Mouse (Mus musculus): Measurements from ENCODE around the gene Nol9.
A peak's percentile ranks its signal among the peaks of the same experiment; 100 is the strongest.

The Nol9 gene

DNA sequence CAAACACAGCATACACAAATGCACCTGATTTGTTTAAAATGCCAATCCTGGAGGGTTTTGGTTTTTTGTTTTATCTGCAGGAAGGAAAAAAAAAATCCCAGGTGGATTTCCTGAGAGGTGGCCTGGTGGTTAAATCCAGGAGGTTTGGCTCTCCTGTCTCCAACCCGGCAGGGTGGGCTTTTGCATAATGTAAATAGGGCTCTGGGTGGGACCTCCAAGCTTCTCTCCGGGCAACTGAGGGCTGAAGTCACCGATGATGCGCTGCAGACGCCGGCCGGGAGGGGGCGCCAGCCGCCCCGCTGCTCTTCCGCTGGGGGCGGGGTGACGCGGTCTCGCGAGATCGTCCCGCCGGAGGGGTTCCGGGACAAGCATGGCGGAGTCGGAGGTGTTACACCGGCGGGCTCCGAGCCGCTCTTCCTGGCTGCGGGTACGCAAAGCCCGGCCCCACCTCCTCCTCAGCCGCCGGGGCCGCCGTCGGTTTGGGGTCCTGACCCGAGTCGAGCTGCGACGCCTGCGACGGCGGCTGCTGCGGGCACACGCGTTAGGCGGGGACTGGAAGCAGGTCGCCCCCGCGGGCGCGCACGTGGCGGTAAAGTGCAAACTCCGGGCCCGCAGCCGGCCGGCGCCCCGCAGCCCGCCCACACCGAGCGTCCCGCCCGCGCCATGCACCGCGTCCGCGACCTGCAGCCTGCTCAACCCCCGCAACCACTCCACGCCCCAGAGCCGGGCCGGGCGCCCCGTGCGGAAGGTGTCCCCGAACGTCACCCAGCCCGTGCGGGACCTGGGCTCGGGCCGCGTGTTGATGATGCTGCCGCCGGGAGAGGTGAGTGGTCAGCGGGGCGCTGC is at the start of gene Nol9:
TSS of gene Nol9 (plus strand) at position 337 of the 846 bp plus-strand sequence.
- peak; percentile 93 for DNase-seq (ENCODE audit: low spot score)

DNA sequence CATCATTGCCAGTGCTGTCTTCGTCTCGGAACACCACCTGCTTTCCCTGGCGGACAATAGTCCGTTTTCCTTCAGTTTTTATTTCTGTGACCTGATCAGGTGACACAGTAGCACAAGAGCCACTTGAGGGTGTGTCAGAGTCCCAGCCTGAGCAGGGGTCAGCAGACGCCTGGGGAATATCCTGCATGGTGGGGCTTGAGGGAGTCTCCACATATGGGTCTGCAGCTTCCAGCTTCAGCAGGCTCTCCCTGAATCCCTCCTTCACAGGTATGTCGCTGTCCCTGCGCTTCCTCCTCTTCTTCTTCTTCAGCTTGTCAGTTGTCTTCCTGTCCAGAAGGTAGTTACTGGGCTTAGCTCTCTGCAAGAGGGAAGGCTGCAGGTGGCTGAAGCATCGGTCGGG is 47.0 kb upstream of the Nol9 start:
- no peak for DNase-seq (ENCODE audit: low spot score)

DNA sequence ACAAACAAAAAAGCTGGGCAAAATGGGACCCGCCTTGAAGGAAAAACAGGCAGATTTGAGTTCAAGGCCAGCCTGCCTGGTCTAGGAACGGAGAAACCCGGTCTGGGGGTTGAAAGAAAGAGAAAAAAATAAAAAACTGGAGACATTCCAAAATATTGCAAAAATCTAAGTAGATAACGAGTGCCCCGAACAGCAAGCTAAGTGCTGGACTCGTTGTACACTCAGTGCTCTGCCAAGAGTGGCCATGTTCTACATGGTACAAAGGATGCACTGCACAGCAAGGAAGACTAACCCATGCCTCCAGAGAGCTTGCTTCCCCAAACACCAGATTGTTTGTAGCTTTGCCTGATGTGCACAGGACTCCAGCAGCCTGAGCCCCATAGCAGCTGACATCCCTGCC is 46.1 kb upstream of the Nol9 start:
- no peak for DNase-seq (ENCODE audit: low spot score)

- DNase-seq (ENCODE audit: low spot score): no peak
Measured at GRCm38 (mm10) chr4:151994228-151995171, 44.6 kb upstream of the Nol9 start.

DNA sequence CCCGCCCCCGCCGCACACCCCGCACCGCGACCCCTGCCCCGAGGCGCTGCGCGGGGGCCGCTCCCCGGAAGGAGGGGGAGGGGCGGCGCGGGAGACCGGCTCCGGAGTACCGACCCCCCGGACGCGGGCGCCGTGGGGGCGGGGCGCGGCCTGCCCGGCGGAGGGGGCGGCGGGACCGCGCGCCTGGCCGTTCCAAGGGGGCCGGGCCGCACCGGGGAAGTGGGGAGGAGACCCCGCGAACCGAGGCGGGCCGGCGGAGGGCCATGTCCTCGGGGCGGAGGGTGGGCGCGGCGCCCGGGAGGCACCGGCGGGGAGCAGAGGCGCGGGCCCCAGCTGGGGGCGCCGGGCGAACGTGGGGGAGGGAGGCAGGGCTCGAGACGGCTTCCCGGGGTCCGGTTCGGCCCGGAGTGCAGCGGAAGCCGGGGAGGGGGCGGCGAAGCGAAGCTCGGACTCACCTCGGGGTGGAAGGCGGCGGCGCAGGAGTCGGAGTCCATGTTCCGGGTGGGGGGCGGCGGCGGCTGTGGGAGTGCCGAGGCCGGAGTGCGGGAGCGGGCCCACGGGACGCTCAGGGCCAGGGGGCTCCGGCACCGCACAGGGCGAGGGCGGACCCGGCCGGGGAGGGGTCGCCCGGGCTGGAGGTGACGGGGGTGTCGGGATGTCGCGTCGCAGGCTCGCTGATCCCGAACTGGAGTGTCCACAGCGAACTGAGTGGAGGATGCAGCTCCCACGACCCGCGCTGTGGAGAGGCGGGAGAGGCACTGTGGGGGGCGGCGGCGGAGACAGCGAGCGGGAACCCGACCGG is 43.5 kb upstream of the Nol9 start:
- peak; percentile 48 for DNase-seq (ENCODE audit: low spot score)

DNA sequence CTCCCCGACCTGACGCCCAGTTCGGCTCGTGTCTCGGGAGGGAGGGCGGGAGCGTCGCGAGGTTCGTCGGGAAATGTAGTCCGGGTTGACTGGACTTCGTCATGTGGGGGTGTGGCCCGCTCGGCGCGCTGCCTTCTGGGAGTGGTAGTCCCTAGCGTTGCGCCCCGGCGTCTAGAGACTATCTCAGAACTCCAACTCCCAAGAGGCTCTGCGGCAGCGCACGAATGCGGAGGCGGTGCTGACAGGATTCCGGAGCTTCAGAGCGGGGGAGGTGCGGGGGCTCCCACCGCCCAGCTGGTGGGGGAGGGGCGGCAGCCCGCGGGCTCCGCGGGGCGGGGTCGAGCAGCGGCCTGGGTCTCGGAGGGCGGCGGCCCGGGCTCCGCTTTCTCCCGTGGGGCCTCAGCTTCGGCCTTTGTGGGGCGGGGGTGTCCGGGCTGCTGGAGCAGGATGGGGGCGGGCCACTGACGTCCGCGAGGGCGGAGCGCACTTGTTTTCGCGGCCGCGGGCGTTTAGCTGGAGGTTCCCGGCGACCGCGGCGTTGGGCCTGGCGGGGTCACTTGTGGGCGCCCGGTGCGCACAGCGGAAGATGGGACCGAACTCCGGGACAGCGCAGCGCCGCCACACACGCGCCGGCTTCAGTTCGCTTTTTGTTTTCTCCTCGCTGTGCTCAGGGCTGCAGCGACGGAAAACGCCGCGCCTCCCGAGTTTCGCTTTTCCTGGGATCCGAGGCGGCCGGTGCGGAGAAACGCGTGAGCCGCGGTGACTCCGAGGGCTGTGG is 42.8 kb upstream of the Nol9 start, which contains the start of gene Phf13:
TSS of gene Phf13 (minus strand) at position 86 of the 778 bp plus-strand sequence.
- DNase-seq (ENCODE audit: low spot score): peak; percentile 99

- DNase-seq (ENCODE audit: low spot score): no peak
Measured at GRCm38 (mm10) chr4:151996951-151997222, 42.2 kb upstream of the Nol9 start.

- no peak for DNase-seq (ENCODE audit: low spot score)
Measured at GRCm38 (mm10) chr4:151997701-151998100, 41.4 kb upstream of the Nol9 start.

DNA sequence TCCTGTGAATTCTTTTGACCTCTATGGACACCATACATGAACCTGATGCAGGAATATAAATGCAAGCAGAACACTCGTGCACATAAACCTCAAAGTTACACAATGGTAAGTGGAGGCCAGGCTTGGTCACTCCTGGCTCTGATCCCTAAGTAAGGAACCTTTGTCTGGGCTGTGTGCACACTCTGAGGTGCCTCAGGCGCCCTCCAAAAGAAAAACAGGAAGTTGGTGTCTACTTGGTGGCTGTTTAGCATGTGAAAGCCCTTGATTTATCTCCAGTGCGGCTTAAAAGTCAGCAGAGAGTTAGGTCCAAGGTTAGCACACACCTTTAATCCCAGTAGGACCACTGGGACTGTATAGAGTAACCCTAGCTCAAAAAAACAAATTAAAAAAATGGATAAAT is 39.6 kb upstream of the Nol9 start:
- DNase-seq (ENCODE audit: low spot score): no peak

DNA sequence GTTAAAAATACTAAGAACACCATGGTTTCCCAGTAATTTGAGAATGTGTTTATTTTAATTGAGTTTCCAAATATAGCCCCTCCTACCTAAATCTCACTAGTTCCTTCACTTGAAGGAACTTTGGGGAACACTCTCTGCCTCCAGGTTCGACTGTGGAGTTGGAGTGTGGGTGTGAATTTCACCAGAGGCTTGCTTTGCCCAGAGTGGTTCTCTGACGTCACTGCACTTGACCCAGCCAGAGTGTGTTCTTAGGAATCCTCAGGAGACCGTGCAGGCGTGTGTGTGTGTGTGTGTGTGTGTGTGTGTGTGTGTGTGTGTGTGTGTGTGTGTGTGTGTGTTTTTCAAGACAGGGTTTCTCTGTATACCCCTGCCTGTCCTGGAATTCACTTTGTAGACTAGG is 38.2 kb upstream of the Nol9 start:
- DNase-seq (ENCODE audit: low spot score): no peak

- DNase-seq (ENCODE audit: low spot score): no peak
Measured at GRCm38 (mm10) chr4:152001335-152001734, 37.8 kb upstream of the Nol9 start.

DNA sequence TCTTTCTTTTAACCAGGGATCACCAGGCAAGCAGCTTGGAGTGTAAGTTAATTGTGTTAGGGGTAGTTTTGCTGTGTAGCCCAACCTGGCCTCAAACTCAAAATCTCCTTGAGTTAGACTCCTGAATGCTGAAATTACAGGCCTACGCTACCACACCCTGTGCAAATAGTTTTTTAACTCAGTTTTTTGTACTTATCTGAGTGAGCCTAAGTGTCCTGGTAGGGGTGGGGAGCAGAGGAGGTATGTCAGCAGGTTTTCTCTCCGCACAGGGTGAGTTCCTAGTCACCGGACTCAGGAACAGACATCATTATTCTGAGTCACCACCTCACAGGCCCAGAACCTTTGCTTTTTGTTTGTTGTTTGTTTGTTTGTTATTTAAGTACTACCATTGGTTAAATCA is 37.1 kb upstream of the Nol9 start:
- DNase-seq (ENCODE audit: low spot score): no peak

GRCm38 (mm10) chr4:152006137-152006536 is 33.0 kb upstream of the Nol9 start:
- no peak for DNase-seq (ENCODE audit: low spot score)

DNA sequence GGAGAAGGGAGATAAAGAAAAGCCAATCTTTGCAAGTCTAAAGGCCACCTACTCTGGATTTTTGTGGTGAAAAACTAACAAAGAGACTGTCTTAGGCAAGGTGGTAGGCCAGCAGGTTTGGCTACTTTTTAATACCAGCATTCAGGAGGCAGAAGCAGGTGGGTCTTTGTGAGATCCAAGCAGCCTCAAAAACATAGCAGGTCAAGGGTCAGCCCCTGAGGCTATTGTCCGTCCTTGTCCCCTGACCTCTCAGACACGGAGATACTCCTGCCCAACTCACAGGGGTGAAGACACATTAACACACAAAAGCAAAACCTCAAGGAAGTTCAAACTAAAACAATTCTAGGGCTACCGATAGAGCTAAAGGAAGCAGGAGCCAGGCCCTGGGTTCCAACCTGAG is 32.3 kb upstream of the Nol9 start:
- DNase-seq (ENCODE audit: low spot score): no peak

DNA sequence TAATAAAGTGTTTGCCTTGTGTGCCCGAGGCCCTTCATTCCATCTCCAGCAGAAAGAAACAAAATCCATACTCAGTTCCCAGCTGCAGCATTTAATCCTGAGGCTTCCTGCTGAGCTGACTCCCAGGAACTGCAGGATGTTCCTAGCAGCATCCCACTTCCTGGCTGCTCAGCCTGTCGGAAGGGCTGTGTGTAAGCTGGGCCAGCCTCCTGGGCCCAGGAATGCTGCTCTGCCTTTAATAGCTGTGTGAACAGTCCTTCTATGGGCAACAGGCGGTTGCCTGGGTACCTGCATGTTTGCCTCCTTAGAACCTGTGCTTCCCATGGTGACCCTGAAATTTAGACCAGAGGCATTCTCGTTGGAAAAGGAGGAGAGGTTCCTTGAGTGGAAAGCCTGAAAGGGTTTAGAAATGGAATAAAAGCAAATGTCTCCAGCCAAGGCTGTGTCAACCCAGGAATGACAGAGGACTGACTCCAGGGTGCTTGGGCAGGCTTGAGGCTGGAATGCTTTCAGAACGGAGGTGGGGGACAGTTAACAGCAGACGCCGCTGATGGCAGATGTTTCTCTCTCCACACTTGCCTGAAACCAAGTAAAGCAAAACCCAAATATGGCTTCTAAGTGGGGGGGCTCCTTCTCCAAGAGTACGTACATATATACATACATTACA is 31.5 kb upstream of the Nol9 start:
- peak; percentile 46 for DNase-seq (ENCODE audit: low spot score)

- DNase-seq (ENCODE audit: low spot score): no peak
Measured at GRCm38 (mm10) chr4:152008148-152008500, 31.0 kb upstream of the Nol9 start.

- DNase-seq (ENCODE audit: low spot score): peak; percentile 96
Measured at GRCm38 (mm10) chr4:152008622-152009075, 30.5 kb upstream of the Nol9 start, which contains the start of gene Klhl21. Gene Klhl21, plus strand, starts transcription at chr4:152008803.

GRCm38 (mm10) chr4:152009076-152010051 is 29.8 kb upstream of the Nol9 start:
- peak; percentile 71 for DNase-seq (ENCODE audit: low spot score)

DNA sequence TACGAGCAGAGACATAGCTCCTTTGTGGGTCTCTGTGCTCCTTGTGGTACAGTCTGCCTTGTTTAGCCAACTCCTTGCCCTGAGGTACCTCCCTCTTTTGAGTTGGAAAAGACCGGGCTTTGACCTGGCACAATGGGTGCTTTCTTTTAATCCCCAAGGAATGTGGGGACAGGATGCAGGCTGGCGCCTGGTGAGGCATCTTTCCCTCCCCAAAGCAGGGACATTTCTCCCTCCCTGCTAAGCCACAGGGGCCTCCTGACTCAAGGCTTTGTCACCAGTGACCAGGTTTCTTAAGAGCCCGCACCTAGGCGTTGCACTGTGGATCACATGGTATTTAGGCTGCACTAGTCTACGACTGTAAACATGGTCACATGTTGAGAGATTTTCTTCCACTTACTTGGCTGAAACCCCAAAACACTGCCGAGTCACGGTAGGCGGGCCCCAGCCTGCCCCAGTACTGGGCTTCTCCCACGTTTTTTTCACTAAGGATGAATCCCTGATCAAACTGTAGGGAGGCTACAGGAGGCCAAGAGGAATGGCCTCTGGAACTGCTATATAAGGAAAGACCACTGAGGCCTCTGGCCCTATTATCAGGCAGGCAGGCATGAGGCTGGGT is 28.9 kb upstream of the Nol9 start:
- DNase-seq (ENCODE audit: low spot score): no peak

Measured in layer of hippocampus, adult 11-12 months (tissue).